Mouse (Mus musculus) kidney, adult 11 months (tissue): ENCODE measurements around the gene Hspbp1.

Source experiments
- DNase-seq: peaks from one replicate; pipeline ENCODE4 v3.0.0; 2022

Gene Hspbp1

DNA sequence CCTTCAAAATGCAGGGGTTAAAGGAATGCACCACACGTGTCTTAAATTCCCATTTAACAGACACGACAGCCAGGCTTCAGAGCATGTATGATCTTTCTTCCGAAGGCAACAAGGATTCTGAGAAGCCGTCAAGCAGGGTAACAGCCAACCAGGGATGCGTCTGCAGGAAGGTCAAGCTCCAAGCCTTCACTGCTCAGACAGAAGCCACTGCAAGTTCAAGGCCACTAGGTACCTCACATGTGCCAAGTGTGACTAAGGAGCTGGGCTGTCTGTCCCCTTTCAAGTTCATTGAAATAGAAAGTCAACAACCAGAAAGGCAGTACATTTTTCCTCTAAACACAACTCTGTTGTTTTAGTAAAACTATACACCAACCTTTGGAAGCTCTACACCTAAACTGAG lies 18.0 kb downstream of the Hspbp1 start:
- no peak for DNase-seq

DNA sequence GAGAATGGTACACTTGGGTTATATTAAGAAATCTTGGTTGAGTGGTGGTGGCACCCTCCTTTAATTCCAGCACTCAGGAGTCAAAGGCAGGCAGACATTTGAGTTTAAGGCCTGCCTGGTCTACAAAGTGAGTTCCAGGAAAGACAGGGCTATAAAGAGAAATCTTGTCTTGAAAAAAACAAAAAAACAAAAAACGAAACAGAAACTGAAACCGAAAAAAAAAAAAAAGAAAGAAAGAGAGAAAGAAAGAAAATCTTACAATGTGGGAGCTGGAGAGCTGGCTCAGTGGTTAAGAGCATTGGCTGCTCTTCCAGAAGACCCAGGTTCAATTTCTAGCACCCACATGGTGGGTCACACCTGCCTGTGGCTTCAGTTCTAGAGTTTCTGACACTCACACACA lies 21.1 kb downstream of the Hspbp1 start:
- no peak for DNase-seq

DNA sequence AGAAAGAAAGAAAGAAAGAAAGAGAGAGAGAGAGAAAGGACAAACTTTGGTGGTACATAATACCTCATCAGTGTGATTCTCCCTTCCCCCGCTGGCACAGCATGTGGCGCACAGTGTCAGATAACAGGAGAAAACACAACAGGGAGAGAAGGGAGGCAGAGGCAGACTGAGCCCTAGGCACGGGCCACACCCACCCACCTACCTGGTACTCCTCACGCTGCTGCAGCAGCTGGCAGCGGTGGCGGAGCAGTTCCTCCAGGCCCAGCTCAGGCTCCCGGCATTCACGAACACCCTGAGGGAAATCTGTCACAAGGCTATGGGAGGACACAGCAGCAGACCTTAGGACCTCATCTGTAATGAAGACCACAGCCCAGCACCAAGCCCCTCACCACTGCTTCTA lies 21.7 kb downstream of the Hspbp1 start:
- DNase-seq = no peak

DNA sequence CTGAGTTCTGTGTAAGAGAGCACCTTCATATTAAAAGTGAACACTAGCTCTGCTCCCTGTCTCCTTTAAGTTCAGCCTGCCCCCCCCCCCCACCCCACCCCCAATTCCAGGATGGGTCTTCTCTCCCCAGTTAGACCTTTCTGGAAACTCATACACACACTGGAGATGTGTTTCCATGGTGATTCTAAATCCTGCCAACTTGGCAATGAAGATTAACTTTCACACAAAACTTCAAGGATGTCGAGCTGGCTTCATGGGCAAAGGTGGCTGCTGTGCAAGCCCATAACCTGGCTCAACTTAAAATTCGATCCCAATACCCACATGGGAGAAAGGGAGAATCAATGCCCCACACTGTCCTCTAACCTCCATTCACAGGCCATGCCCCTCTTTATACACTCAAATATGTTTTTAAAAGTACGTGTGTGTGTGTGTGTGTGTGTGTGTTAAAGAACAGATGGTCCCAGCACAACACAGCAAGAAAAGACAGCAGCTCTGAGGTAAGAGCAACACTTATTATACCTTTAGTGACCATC lies 24.9 kb downstream of the Hspbp1 start:
- DNase-seq = no peak

DNA sequence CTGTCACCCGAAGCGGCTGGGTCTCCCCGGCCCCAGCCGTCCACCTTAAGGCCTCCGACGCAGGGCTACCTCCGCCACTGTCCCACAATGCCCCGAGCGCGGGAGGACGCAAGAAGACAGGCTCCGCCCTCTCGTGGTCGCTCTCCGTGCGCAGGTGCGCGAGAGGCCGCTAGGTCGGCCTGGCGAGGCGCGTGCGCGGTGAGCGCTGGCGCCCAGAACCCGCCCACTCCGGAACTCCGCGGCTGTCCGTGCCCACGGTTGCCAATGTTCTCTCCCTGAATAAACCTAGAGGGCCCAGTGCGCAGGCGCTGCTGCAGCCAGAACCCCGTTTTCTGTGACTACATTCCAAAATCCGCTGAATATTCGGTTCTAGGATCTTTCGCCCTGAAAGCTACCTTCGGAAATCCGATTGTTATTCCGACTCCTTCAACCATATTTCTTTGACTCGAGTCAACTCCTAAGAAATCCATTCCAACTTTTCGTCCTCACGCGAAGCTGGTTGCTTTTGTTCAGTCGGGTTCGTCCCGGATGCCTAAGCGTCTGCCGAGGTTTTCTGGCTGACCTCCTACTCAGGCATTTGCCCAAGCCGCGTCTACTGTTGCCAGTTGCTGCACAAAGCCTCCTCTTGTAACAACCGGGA lies 25.8 kb downstream of the Hspbp1 start, which contains the start of gene Ppp6r1:
TSS of gene Ppp6r1 (minus strand) at position 108 of the 640 bp plus-strand sequence.
- DNase-seq = peak; percentile 98

DNA sequence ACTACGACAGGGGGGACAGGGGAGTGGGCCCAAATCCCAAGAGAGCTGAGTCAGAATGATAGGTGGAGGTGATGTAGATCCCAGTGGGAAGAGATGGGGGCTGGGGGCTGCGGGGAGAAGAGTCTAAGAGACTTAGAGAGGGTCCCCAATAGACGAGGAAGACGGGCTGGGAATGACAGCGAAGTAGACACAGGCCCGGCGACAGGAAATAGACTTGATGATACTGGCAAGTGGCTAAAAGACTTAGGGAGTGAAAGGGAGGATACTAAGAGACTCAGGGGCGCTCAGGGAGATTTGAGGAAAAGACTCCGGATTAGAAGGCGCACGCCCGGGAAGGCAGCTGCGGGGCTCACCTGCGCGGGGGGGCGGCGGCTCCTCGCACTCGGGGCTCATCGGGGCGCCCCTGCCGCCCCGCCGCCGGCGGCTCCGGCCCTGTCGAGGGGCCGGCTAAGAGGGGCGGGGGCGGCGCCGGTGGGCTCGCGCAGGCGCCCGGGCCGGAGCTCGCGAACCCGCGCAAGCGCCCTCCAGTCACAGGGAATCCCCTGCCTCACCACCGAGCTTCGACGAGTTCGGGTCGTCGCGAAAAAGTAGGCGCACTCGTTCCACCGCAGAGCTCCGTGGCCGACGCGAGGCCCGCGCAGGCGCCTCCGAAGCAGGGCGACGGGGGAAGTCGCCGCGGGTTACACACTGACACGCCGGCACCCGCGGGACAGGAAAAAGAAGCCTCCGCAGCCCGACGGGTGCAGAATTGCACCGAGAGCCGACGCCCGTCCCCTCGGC lies 26.6 kb downstream of the Hspbp1 start:
- peak; percentile 15 for DNase-seq

DNA sequence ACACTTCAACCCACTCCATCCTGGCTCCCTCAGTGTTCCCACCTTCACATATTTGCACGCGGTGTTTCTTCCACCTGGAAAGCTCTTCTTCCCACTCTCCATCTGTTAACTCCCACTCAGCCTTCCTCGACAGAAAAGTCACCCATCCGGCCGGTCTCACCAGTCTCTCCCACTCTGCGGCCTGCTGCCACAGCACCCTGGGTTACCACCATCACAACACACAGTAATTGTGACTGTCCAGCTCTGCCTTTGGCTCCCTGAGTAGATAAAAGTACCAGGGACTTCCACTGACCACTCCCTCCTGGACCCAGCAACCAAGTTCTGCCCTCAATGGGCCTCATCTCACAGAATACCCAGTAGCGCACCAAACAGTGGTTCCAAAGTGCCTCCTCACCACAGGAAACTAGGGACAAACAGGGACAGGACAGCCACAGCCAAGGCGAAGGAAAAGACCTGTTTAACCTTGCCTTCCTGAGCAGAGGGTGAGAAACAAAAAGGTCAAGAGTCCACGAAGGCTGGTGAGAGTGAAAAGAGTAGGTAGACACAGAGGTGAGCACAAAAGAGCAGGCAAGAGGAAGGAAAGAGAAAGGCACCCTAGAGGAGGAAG lies 27.2 kb downstream of the Hspbp1 start:
- peak; percentile 35 for DNase-seq

DNA sequence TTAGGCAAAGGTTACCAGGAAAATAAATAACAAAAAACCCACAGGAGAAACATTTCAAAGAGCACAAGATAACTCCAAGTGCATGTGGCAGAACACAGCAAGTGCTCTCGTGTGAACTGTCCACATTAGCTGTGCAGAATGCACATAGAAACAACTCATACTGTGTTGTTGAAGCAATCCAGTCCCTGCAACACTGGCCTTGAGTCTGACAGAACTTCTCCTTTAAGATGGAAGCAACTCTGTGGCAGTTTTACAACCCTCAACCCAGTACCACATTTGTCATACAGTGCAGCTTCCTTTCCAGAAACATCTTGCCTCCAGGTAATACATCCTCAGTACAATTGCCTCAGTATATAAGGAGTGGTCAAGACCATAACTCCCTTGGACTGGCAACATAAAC lies 28.1 kb downstream of the Hspbp1 start:
- DNase-seq = no peak

DNA sequence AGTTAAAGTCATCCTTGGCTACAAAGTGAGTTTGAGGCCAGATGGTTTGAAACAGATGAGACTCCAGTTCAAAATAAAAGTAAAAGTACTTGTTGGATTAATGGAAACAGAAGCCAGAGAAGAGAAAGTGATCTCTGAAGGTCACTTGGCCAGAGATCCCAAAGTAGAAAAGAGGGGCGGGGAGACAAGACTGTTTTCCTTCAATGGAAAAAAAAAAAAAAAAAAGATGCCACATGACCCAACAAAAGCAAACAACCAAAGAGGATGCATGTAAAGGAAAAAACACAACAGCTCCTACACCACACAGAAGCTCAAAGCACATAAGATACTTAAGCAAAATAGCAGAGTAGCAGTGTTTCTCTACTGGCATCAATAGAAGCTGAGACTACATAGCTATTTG lies 29.0 kb downstream of the Hspbp1 start:
- DNase-seq = no peak

DNA sequence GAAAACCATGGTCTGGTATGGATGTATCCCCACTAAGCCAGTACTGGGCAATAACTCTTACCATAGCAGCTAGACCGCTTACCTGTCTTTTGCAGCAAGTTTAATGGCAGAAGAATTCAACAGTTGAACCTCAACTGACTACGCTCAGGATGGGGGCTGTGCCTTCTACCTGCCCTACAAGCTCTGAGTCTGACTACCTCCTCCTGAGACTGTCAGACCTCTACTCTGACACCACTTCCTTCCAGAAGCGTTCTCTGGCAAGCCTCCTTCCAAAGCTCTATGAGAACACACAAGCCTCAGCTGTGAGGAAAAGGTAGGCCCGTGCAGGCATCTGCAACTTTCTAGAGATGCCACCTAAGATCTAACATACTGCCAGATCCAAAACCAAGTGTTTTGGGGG lies 29.5 kb downstream of the Hspbp1 start:
- no peak for DNase-seq

DNA sequence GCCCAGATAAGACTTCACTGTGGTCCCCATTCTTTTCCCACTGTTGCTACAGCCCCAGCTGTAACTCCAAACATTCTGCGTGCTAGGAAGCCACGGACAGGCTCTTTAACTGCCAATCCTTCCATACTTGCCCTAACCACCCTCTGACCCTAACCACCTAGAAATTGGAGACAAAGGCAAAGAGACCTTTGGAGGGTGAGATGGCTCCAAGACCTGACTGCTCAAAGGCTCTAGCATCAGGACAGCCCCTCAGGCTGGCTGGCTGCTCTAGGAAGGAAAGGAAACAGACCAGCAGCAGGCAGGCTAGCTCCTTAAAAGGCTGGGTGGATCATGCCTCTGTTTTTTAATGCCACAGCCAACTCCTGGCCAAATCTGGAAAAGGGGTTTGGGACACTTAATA lies 30.6 kb downstream of the Hspbp1 start:
- no peak for DNase-seq

DNA sequence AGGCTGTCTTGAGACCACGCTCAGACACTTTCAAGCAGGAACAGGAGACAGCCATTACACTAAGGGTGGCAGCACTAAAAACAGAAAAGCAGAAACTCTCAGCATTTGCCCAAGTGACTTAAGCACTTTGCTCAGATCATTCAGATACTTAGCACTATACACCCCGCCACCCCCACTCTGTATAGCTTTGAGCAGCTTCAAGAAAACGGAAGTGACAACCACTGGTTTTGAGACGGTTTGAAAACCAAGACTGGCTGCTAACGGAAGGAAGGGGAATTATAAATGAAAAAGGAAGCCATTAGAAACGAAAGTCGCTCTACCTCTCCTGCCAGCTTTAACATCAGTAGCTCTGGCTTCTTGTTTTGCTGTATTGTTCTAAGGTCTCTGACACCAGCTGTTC lies 31.1 kb downstream of the Hspbp1 start:
- no peak for DNase-seq

DNA sequence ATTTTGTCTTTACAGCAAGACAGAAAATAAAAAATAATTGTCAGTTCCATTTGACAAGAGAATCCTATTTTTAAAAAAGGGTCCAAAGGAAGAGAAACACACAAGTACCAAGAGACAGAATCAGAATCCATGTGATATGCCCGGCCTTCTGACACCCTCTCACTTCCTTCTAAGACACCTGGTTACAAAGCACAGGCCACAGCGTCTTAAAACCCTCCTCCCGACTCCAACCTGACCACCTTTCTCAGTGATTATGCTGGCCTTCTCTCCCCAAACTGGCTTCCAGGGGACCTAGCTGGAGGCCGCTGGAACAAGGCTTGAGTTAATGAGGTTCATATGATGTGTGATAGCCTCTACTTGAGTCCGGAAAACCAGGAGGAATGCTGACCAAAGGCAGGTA lies 31.5 kb downstream of the Hspbp1 start:
- DNase-seq = no peak

DNA sequence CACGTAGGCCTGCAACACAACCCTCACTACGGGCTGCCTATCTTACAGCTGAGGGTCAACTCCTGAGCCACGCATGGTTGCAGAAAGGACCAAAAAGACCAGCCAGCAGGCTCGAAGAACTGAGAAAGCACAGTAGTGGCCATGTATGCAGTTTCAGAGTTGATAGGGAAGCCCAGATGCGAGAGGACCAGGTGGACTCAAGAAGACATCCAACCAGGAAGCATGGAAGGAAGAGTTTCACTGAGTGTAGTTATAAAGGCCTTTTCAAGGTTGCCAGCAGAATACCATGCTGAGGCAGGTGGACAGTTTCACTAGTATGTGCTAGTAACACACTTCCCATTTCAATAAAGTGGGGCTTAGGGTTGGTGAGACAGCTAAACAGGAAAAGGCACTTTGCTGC lies 32.1 kb downstream of the Hspbp1 start:
- no peak for DNase-seq

DNA sequence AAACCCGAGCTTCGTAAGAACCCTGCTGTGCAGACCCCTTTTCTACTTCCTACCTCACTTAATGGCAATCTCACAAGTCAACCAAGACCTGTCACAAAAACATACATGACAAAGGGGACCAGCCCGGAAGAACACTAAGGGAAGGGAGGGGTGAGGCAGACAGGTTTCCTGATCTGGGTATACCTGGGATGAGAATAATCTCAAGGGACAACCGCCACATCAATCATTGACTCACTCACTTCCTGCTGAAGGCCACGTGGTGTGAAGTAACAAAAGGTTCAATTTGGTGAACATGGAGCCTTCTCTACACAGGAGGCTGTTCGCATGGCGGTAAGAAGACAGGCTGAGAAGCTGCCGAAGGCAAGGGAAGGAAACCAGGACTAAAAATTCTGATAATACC lies 33.3 kb downstream of the Hspbp1 start:
- peak; percentile 26 for DNase-seq

DNA sequence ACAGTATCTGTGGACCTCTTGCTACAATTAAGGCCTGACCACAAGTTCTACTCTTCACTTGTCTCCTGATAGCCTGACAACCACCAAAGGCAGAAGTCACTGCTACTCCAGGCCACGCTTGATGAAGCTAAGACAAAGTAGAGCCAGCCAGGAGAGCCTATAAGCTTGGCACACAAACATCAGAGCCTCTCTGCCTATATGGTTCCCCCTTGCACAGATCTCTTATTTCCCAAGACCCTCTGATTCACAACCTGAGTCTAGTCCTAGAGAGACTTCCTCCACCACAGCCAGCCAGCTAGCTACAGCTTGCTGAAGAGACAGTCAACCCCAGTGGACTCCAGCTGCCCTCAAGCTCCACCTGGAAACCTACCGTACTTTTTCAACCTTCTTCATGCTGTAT lies 36.9 kb downstream of the Hspbp1 start:
- DNase-seq = no peak

DNA sequence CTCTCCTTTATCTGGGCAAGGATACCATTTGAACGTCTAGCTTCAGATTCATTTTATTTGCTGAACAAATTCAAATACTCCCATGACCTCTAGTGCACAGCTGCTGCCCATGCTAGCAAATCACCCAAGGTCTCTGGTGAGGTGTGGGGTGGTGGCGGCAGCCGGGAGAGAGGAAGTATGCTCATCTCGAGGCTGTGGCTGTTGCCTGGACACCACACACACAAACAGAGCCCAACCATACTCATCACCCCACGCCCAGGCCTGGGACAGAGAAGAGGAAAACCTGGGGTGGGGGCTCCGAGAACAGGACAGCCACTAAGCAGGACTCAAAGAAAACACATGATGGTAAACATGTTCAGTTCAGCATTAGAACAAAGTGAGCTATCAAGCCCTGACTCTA lies 37.6 kb downstream of the Hspbp1 start:
- DNase-seq = no peak

DNA sequence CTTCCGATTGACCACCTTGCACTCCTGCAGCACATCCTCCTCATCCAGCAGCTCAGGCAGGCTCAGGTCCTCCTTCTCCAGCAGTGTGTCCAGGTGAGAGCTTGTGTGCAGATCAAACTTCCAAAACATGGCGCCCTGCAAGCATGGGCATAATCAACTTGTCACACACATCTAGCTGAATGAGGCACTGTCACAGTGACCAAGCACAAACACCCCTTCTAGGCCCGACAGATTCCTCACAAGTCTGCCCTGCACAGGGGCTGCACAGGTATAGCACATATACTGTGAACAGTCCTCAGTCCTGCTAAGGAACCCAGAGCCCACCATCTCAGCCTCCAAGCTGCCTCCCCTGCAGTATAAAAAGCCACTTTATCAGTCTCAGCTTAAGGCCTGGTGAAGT lies 38.1 kb downstream of the Hspbp1 start:
- no peak for DNase-seq

DNA sequence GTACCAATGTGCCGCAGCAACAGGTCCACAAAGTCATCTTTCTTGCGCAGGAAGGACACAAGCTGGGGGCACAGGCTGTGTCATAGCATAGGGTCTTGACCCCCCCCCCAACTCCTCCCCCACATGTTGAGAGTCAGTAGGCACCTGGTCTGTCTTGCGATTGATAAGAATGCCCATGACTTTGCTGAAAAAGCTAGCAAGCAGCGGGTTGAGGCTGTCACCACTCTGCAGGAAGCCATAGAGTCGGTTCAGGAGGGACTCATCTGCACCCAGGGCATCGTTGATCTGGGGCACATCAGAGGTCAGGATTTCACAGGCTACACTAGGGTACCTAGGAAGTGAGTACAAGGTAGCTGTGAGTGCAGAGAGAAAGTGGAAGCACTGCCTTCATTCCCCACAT lies 41.6 kb downstream of the Hspbp1 start:
- no peak for DNase-seq

DNA sequence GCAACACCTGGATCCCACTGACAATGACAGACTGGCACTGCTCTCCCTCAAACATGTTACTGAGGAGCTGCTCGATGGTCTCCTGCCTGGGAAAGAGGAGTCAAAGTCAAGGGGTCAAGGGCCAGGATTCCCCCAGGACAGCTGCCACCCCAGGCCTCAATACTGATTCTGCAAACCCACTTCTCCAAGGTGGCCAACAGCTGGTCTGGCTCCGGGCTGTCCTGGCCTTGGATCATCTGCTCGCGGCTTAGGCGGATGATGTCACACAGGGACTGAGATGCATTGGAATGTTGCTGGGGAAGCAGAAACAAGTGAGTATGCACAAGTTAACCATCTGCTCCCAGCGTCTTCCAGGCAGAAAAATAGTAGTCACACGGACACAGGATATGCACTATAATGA lies 42.9 kb downstream of the Hspbp1 start:
- no peak for DNase-seq

DNA sequence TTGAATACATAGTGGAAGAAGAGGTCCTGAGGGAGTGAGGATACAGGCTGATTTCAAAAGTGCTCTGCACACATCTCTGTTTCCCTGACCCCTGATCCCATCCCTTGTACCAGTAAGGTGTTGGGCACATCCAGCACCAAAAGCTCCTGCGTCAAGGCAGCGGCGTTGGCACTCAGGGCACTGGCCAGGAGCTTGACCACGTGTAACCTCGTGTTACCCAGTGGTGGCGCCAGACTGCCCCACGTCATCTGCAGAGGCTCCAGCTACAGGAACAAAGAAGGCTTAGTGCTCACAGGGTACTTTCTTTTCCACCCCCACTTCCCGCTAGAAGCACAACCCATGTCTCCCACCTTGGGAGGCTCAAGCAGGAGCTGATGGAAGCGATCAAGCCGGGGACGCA lies 43.7 kb downstream of the Hspbp1 start:
- no peak for DNase-seq

DNA sequence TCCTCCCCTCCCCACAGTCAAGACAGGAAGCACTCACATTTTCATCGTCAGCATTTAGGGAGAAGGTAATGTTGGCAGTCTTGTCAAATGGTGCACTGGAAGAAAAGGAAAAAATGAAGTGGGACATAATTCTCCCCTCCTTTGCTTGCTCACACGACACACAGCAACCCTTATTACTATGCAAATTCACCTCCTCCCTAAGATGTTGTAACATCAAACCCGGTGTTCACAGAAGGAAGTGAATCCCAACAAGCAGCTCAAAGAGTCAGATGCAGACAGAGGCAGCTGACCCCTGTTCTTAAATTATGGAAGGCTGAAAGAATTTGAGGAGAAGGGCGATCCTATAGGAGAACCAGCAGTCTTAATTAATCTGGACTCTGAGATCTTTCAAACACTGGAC lies 48.7 kb downstream of the Hspbp1 start:
- DNase-seq = no peak

DNA sequence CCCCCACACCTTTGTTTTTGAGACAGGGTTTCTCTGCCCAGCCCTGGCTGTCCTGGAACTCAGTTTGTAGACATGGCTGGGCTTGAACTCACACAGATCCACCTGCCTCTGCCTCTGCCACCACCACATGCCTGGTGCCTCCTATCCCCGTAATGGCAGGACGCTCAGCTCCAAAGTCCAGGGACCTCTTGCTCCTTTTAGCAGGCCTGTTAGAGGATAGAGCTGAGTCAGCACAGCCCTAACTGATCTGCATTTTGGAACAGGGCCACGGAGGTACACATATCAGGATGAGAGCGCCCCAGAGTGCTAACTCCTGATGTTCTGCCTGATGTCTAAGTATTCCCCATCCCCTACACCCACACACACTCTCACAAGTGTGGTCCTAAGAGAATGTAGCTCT lies 53.8 kb downstream of the Hspbp1 start, which contains the start of gene Tmem86b:
TSS of gene Tmem86b (minus strand) at position 392 of the 400 bp plus-strand sequence.
- peak; percentile 78 for DNase-seq

DNA sequence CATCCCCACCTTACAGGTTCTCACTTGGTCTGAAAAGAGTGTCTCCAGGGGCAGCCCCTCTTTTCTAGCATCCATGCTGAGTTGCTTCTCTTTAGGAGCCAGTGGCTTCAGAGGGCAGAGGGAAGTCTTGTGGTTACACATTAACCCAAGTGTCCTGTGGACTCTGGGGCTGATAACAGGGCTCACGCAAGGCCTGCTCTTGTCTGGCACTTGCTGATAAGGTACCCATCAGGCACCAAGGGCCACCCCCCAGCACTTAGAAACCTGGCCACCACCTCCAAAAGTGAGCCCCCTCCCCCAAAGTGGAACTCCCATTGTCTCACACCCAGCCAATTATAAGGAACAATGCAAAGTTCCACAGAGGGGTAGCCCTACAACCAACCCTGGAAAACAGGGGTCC lies 54.7 kb downstream of the Hspbp1 start:
- DNase-seq = peak; percentile 58
